Mouse (Mus musculus) myocyte (in vitro differentiated cells): ENCODE data around the gene Aox2. TPM values are rescaled to one million over a fixed set of nuclear protein-coding genes. Genes with fewer than 3 reads are reported as not detected.
A peak's percentile ranks its signal among the peaks of the same experiment; 100 is the strongest.
"Not testable (repeated sequence)": the region's sequence is repeated elsewhere in the genome, so short reads cannot be mapped to it uniquely, and the experiment has no call there.

Experiments
- H3K27me3 ChIP-seq: one replicate; pipeline ENCODE4 v1.6.1; 2011; ENCODE audit not compliant: control insufficient read depth, insufficient read depth, insufficient read length
- H3K36me3 ChIP-seq: one replicate; pipeline ENCODE4 v1.6.1; 2011; ENCODE audit not compliant: control insufficient read depth, insufficient read depth
- H3K4me2 ChIP-seq: one replicate; pipeline ENCODE4 v1.6.1; 2011; ENCODE audit warnings: low read depth, control low read depth
- H3K4me3 ChIP-seq: one replicate; pipeline ENCODE4 v1.5.1; 2011; ENCODE audit warnings: mild to moderate bottlenecking, control low read depth, moderate library complexity
- H3K79me2 ChIP-seq: one replicate; pipeline ENCODE4 v1.6.1; 2011; ENCODE audit not compliant: control insufficient read depth, insufficient read depth
- H3ac ChIP-seq: one replicate; pipeline ENCODE4 v1.6.1; 2011; ENCODE audit not compliant: control insufficient read depth, insufficient read length
- CEBPB ChIP-seq: IDR thresholded peaks from 2 replicates; pipeline ENCODE4 v1.6.1; 2011; ENCODE audit warnings: mild to moderate bottlenecking, moderate library complexity; ENCODE audit not compliant: poor library complexity, insufficient read depth, severe bottlenecking
- E2F4 ChIP-seq: IDR thresholded peaks from one replicate; pipeline ENCODE4 v1.6.1; 2011; ENCODE audit warnings: mild to moderate bottlenecking, control low read depth, moderate library complexity; ENCODE audit not compliant: insufficient read depth
- MAX ChIP-seq: IDR thresholded peaks from one replicate; pipeline ENCODE4 v1.6.1; 2011; ENCODE audit warnings: low read depth, mild to moderate bottlenecking, control low read depth
- MYOD1 ChIP-seq, 3 experiments: IDR thresholded peaks; one replicate each; pipeline ENCODE4 v1.6.1; 2011; ENCODE audit warnings: control low read depth in 2 of 3, low read depth in 2 of 3, mild to moderate bottlenecking in 2 of 3, moderate library complexity in 1 of 3; ENCODE audit not compliant: insufficient read length in 2 of 3, control insufficient read depth in 1 of 3
- MYOG ChIP-seq, 3 experiments: IDR thresholded peaks; one replicate each; pipeline ENCODE4 v1.6.1; 2011; ENCODE audit warnings: control low read depth in 2 of 3, low read depth in 2 of 3, mild to moderate bottlenecking in 2 of 3; ENCODE audit not compliant: insufficient read length in 2 of 3, control insufficient read depth in 1 of 3, insufficient read depth in 1 of 3
- POLR2A ChIP-seq: IDR thresholded peaks from one replicate; pipeline ENCODE4 v1.6.1; 2011; ENCODE audit warnings: low read depth, mild to moderate bottlenecking, control low read depth, moderate library complexity; ENCODE audit not compliant: insufficient read length
- POLR2AphosphoS2 ChIP-seq: IDR thresholded peaks from one replicate; pipeline ENCODE4 v1.6.1; 2011; ENCODE audit warnings: low read depth, control low read depth; ENCODE audit not compliant: insufficient read length
- REST ChIP-seq: IDR thresholded peaks from one replicate; pipeline ENCODE4 v1.6.1; 2011; ENCODE audit warnings: mild to moderate bottlenecking, control low read depth, moderate library complexity; ENCODE audit not compliant: insufficient read depth, insufficient read length
- SRF ChIP-seq: IDR thresholded peaks from one replicate; pipeline ENCODE4 v1.6.1; 2011; ENCODE audit warnings: low read depth; ENCODE audit not compliant: control insufficient read depth, insufficient read length
- TCF12 ChIP-seq: IDR thresholded peaks from one replicate; pipeline ENCODE4 v1.6.1; 2011; ENCODE audit warnings: mild to moderate bottlenecking, control low read depth; ENCODE audit not compliant: poor library complexity, insufficient read depth, severe bottlenecking
- TCF3 ChIP-seq: IDR thresholded peaks from one replicate; pipeline ENCODE4 v1.6.1; 2011; ENCODE audit warnings: low read depth, control low read depth; ENCODE audit not compliant: insufficient read length
- USF1 ChIP-seq: IDR thresholded peaks from one replicate; pipeline ENCODE4 v1.6.1; 2011; ENCODE audit warnings: low read depth, mild to moderate bottlenecking, control low read depth, moderate library complexity
- polyA plus RNA-seq: library from polyadenylated mRNA; unstranded; fragments of >200 nt; fragmentation: generic; extraction: Trizol; gene quantifications from one replicate; pipeline ENCODE4 v1.2.1, GENCODE M21; 2012; ENCODE audit warnings: missing spikeins

Gene Aox2
- polyA plus RNA-seq, 1 experiment = not detected

GRCm38 (mm10) chr1:58362296-58362695 lies 84.2 kb downstream of the Aox2 start:
- TF ChIP-seq POLR2AphosphoS2 = no peak
- Histone ChIP-seq H3K4me2 (no peak overlapping the region), H3K27me3 (no peaks in the 10 kb centered on the region), H3K4me3 (no peak overlapping the region), H3ac (no peak overlapping the region), H3K79me2 (no peaks in the 10 kb centered on the region), H3K36me3 (no peaks in the 10 kb centered on the region)

- Histone ChIP-seq H3K79me2 (no peaks in the 10 kb centered on the region), H3ac (no peak overlapping the region), H3K27me3 (no peaks in the 10 kb centered on the region), H3K4me2 (no peak overlapping the region), H3K36me3 (no peaks in the 10 kb centered on the region), H3K4me3 (no peak overlapping the region)
- TF ChIP-seq MYOD1 (IDR thresholded peaks at IDR 0.05; ENCODE audit: control insufficient read depth in 1 of 3, insufficient read length in 2 of 3, low read depth in 2 of 3) (no peak), TCF3 (no peak), POLR2AphosphoS2 (no peak), MYOG (IDR thresholded peaks at IDR 0.05; ENCODE audit: control insufficient read depth in 1 of 3, insufficient read depth in 1 of 3, insufficient read length in 2 of 3, low read depth in 2 of 3) (no peak)
Observed at GRCm38 (mm10) chr1:58364551-58364950, 86.4 kb downstream of the Aox2 start.

- TF ChIP-seq CEBPB (no peak), E2F4 (no peak), SRF (no peak), MYOG (IDR thresholded peaks at IDR 0.05; ENCODE audit: control insufficient read depth in 1 of 3, insufficient read depth in 1 of 3, insufficient read length in 2 of 3, low read depth in 2 of 3) (no peak), USF1 (no peak), POLR2A (no peak), REST (no peak), MAX (no peak)
- no peaks in the 10 kb centered on the region for H3K27me3 ChIP-seq
- H3K4me3 ChIP-seq = no peak overlapping the region
- no peaks in the 10 kb centered on the region for H3K79me2 ChIP-seq
- H3K4me2 ChIP-seq = no peak overlapping the region
- H3ac ChIP-seq = no peak overlapping the region
- H3K36me3 ChIP-seq = no peaks in the 10 kb centered on the region
Observed at GRCm38 (mm10) chr1:58365829-58366228, 87.7 kb downstream of the Aox2 start.

DNA sequence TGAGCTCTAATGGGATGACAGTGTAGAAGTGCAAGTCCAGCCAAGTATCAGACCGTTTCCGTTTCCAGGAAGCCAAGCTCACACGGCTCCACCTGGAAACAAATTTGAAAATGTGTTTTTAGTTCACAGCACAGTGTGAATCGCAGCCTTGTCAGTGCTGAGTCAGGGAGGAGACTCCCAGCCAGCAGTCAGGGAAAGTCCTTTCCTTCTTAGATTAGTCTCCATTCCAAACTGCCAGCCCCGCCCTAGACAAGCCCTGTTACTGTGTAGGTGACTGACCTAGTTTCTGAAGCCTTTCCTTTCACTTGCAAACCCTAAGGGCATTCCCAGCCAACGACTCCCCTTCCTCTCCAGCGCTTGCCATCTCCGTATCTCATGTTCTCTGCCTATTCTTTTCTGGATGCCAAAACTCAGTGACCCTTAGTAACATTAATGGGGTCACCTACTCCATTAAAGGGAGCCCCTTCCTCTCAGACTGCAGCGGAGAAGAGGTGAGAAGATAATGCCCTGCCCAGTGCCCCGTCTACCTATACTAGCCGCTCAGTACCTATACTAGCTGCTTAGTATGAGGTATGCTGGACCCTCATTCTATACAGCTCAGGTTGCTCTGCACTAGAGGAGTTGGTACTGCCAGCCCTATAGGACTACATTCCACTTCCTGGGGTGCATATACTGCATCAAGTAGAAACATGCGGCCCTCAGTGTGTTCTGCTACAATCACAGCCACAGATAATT lies 88.8 kb downstream of the Aox2 start:
- TF ChIP-seq SRF (no peak), TCF3 (no peak), USF1 (no peak), POLR2A (no peak), MYOD1 (IDR thresholded peaks at IDR 0.05; ENCODE audit: control insufficient read depth in 1 of 3, insufficient read length in 2 of 3, low read depth in 2 of 3) (no peak), REST (no peak), MAX (no peak), E2F4 (no peak), MYOG (IDR thresholded peaks at IDR 0.05; ENCODE audit: control insufficient read depth in 1 of 3, insufficient read depth in 1 of 3, insufficient read length in 2 of 3, low read depth in 2 of 3) (no peak), CEBPB (no peak), TCF12 (no peak), POLR2AphosphoS2 (no peak)
- no peak overlapping the region for H3K4me3 ChIP-seq
- H3K36me3 ChIP-seq = no peaks in the 10 kb centered on the region
- H3ac ChIP-seq = no peak overlapping the region
- H3K79me2 ChIP-seq = no peaks in the 10 kb centered on the region
- no peaks in the 10 kb centered on the region for H3K27me3 ChIP-seq
- peak overlapping the region; percentile 42 for H3K4me2 ChIP-seq

DNA sequence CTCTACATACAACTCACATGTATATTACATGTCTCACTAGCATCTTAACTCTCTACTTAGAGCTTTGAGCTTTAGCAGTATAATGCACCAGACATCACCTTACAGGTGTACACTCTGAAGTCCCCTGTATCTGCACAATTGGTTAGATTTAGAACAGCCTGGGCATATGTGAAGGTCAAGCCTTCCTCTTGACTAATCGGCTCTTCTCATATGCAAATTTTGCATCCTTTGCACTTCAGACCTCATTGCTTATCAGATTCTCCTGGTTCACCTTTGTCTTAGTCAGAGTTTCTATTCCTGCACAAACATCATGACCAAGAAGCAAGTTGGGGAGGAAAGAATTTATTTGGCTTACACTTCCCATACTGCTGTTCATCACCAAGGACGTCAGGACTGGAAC lies 91.6 kb downstream of the Aox2 start:
- no peak overlapping the region for H3K4me3 ChIP-seq
- no peak overlapping the region for H3K4me2 ChIP-seq
- TF ChIP-seq CEBPB (no peak), SRF (no peak), E2F4 (no peak), USF1 (no peak), MYOD1 (IDR thresholded peaks at IDR 0.05; ENCODE audit: control insufficient read depth in 1 of 3, insufficient read length in 2 of 3, low read depth in 2 of 3) (no peak)
- no peaks in the 10 kb centered on the region for H3K36me3 ChIP-seq
- no peaks in the 10 kb centered on the region for H3K27me3 ChIP-seq
- H3K79me2 ChIP-seq = no peaks in the 10 kb centered on the region
- no peak overlapping the region for H3ac ChIP-seq

GRCm38 (mm10) chr1:58374266-58374665 lies 96.1 kb downstream of the Aox2 start:
- H3K79me2 ChIP-seq, H3K36me3 ChIP-seq, H3K4me2 ChIP-seq, H3K4me3 ChIP-seq, H3ac ChIP-seq, H3K27me3 ChIP-seq: not testable (repeated sequence)
